Mouse (Mus musculus) thymus, adult 2 months (tissue): ENCODE measurements at regions not wholly inside any gene's neighbourhood (a gene's known extent, or its start where the extent isn't known, plus 50 kb on each side); places are given as distances from the start of the nearest gene placed in this dataset.

Source experiments
- DNase-seq: peaks from one replicate; pipeline ENCODE4 v3.0.0; 2021
- H3K27ac ChIP-seq: fragments of 200-500 bp; 2 replicates; pipeline ENCODE4 v1.5.1; 2012; ENCODE audit warnings: low read length, control low read depth; ENCODE audit not compliant: control insufficient read depth, insufficient read depth
- H3K27me3 ChIP-seq: fragments of 200-500 bp; 2 replicates; pipeline ENCODE4 v1.6.1; 2012; ENCODE audit warnings: mild to moderate bottlenecking, low read length, moderate library complexity, mixed read lengths; ENCODE audit not compliant: control insufficient read depth, insufficient read depth
- H3K36me3 ChIP-seq: fragments of 200-500 bp; 2 replicates; pipeline ENCODE4 v1.6.1; 2012; ENCODE audit warnings: mild to moderate bottlenecking, low read length, moderate library complexity; ENCODE audit not compliant: control insufficient read depth, insufficient read depth
- H3K4me1 ChIP-seq: fragments of 200-500 bp; replicated peaks from 2 replicates; pipeline ENCODE4 v1.6.1; 2012; ENCODE audit warnings: low read length; ENCODE audit not compliant: control insufficient read depth, insufficient read depth
- H3K4me3 ChIP-seq: fragments of 200-500 bp; 2 replicates; pipeline ENCODE4 v1.5.1; 2012; ENCODE audit warnings: mild to moderate bottlenecking, low read length, control low read depth, moderate library complexity; ENCODE audit not compliant: control insufficient read depth, insufficient read depth
- CTCF ChIP-seq: fragments of 200-500 bp; IDR thresholded peaks from 2 replicates; pipeline ENCODE4 v1.5.1; 2012; ENCODE audit warnings: mild to moderate bottlenecking, control low read depth, low read length, moderate library complexity, borderline replicate concordance; ENCODE audit not compliant: control insufficient read depth, poor library complexity, insufficient read depth; ENCODE audit errors: extremely low read depth
- POLR2A ChIP-seq: fragments of 200-500 bp; IDR thresholded peaks from 2 replicates; pipeline ENCODE4 v1.6.1; 2012; ENCODE audit warnings: mild to moderate bottlenecking, low read length, control low read depth, moderate library complexity; ENCODE audit not compliant: control insufficient read depth, poor library complexity, insufficient read depth; ENCODE audit errors: extremely low read depth
- WGBS: fragments of 180-500 bp; shearing (Covaris S2); methylation state at CpG from one replicate; pipeline ENCODE4 v1.1.7; 2018; 5-methylcytosine and 5-hydroxymethylcytosine counted together

- H3K27ac ChIP-seq = no peak overlapping the region
- H3K27me3 ChIP-seq = no peaks in the 10 kb centered on the region
- H3K4me1 ChIP-seq = no peaks in the 10 kb centered on the region
- 85% methylated on average over 7 of the region's 7 CpGs for WGBS
- no peak overlapping the region for H3K4me3 ChIP-seq
- no peak for DNase-seq
- TF ChIP-seq CTCF = no peak
- no peak for TF ChIP-seq POLR2A
- no peaks in the 10 kb centered on the region for H3K36me3 ChIP-seq
Observed at GRCm38 (mm10) chr9:113342131-113342530, 365.9 kb downstream of the Pdcd6ip start.

- DNase-seq = no peak
- H3K4me3 ChIP-seq = no peak overlapping the region
- no peaks in the 10 kb centered on the region for H3K27me3 ChIP-seq
- no peaks in the 10 kb centered on the region for H3K36me3 ChIP-seq
- WGBS = 71% methylated on average over 6 of the region's 6 CpGs
- TF ChIP-seq POLR2A = no peak
- no peak for TF ChIP-seq CTCF
- no peak overlapping the region for H3K27ac ChIP-seq
- no peaks in the 10 kb centered on the region for H3K4me1 ChIP-seq
Observed at GRCm38 (mm10) chr9:113340838-113341237, 367.2 kb downstream of the Pdcd6ip start.

- no peaks in the 10 kb centered on the region for H3K27me3 ChIP-seq
- H3K4me1 ChIP-seq = no peaks in the 10 kb centered on the region
- H3K36me3 ChIP-seq = no peaks in the 10 kb centered on the region
- no peak overlapping the region for H3K4me3 ChIP-seq
- WGBS = 68% methylated on average over 3 of the region's 3 CpGs
- TF ChIP-seq POLR2A (no peak), CTCF (no peak)
- DNase-seq = no peak
- H3K27ac ChIP-seq = no peak overlapping the region
Observed at GRCm38 (mm10) chr9:113340036-113340435, 368.0 kb downstream of the Pdcd6ip start.

- WGBS = 69% methylated on average over 3 of the region's 3 CpGs
- DNase-seq = no peak
- no peak overlapping the region for H3K27ac ChIP-seq
Observed at GRCm38 (mm10) chr9:113324489-113324888, 383.6 kb downstream of the Pdcd6ip start.

GRCm38 (mm10) chr9:113309707-113310574, 398.1 kb downstream of the Pdcd6ip start:
- DNase-seq = no peak
- no peak for TF ChIP-seq POLR2A
- TF ChIP-seq CTCF = no peak
- H3K27me3 ChIP-seq = no peaks in the 10 kb centered on the region
- no peaks in the 10 kb centered on the region for H3K36me3 ChIP-seq
- no peak overlapping the region for H3K4me3 ChIP-seq
- H3K4me1 ChIP-seq = no peaks in the 10 kb centered on the region
- 87% methylated on average over 7 of the region's 7 CpGs for WGBS
- H3K27ac ChIP-seq = no peak overlapping the region

More at GRCm38 (mm10) chr9:113324489-113324888, 383.6 kb downstream of the Pdcd6ip start:
- H3K36me3 ChIP-seq = no peaks in the 10 kb centered on the region
- H3K4me3 ChIP-seq = no peak overlapping the region
- no peaks in the 10 kb centered on the region for H3K4me1 ChIP-seq
- TF ChIP-seq POLR2A = no peak
- TF ChIP-seq CTCF = no peak
- H3K27me3 ChIP-seq = no peaks in the 10 kb centered on the region

- 74% methylated on average over 4 of the region's 4 CpGs for WGBS
- H3K27me3 ChIP-seq = no peaks in the 10 kb centered on the region
Observed at GRCm38 (mm10) chr9:113305761-113306160, 402.3 kb downstream of the Pdcd6ip start.

More at GRCm38 (mm10) chr9:113305761-113306160, 402.3 kb downstream of the Pdcd6ip start:
- DNase-seq = no peak
- Histone ChIP-seq H3K36me3 (no peaks in the 10 kb centered on the region), H3K4me3 (no peak overlapping the region), H3K27ac (no peak overlapping the region), H3K4me1 (no peaks in the 10 kb centered on the region)
- TF ChIP-seq POLR2A = no peak
- no peak for TF ChIP-seq CTCF
